Mouse (Mus musculus) liver, embryonic 14.5 days (tissue): ENCODE measurements around the gene Nsd2.

Source experiments
- CTCF ChIP-seq: IDR thresholded peaks from 2 replicates; pipeline ENCODE4 v1.5.1; 2016; ENCODE audit warnings: antibody characterized with exemption, low read depth, control low read depth
- EP300 ChIP-seq: IDR thresholded peaks from 2 replicates; pipeline ENCODE4 v1.6.1; 2016; ENCODE audit warnings: antibody characterized with exemption, low read depth

- TF ChIP-seq CTCF, result no peak
- no peak for TF ChIP-seq EP300
Measured at GRCm38 (mm10) chr5:33791912-33792643, 28.4 kb upstream of the Nsd2 start.
